Mouse (Mus musculus): ENCODE data around the gene Anks1.

Anks1 gene

DNA sequence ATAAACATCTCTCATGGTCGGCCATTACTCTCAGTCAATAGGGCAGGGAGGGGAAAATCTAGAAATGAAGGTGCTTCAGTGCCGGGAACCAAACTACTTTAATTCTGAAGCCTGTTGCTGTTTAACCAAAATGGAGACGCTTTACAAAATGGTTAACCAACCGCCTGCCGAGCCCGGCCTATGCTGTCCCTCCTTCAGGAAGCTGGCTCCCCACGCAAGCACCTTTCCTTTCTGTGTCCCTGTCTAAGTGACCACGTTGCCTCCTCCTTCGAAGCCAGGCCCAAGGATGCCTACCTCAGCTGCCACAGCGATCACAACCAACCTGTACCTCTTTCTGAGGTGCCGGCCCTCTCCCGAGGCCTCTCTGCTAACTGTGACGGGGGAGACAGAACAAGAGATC is 188.2 kb downstream of the Anks1 start:
- DNase-seq (ENCODE audit: low spot score) = no peak

DNA sequence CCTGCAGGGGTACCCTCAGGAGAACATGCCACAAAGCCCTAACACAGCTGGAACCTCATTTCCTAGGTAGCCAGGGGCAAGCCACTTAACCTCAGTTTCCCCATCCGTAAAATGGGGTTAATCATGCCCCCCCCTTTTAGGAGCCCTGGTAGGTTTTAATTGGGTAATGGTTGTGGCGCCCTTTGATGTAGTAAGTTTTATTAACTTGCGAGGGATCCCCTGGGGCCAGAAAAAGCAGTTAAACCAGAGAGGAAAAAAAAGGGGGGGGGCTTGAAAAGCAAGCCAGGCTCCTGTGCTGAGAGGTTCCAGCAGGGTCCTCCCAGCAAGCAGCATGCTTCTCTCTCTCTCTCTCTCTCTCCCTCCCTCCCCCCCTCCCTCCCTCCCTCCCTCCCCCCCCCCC is 190.0 kb downstream of the Anks1 start:
- no peak for DNase-seq (ENCODE audit: low spot score)

DNA sequence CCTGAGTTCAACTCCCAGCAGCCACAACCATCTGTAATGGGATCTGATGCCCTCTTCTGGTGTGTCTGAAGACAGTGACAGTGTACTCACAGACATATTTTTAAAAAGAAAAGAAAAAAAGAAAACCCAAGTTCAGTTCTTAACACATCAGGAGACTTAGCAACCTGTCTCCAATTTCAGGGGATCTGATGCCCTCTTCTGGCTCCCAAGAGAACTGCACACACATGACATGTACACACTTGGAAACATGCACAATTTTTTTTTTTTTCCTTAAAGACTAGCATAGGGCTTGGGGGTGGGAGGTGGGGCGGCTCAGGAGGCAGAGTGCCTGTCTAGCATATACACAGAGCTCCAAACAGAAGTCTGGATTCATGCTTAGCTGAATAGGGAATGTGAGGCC is 191.6 kb downstream of the Anks1 start:
- DNase-seq (ENCODE audit: low spot score) = no peak

DNA sequence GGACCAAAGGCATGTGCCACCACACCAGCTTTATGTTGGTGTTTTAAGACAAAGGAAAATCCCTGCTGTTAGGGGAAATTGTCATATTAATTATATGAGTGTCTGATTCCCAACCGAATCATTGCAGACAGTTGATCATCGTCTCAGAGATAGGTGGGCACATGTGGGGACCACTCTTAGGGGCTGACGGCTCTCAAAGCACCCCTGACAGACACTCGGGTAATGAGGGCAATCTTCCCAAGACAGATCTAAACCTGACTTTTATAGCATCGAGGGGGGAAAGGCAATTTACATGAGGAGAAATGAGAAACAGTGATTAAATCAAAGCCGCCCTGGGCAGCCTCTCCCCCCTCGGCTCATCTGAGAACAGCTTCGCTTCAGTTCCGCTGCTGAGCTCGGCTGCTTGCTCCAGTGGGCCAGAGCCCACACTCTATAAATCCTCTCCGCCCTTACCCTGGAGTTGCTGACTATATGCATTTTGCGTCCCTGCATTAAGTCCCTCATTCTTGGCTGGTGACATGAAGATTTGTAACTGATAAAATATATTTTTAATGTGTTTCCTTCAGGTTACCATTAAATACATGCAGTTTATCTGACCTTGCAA is 192.3 kb downstream of the Anks1 start:
- no peak for DNase-seq (ENCODE audit: low spot score)

DNA sequence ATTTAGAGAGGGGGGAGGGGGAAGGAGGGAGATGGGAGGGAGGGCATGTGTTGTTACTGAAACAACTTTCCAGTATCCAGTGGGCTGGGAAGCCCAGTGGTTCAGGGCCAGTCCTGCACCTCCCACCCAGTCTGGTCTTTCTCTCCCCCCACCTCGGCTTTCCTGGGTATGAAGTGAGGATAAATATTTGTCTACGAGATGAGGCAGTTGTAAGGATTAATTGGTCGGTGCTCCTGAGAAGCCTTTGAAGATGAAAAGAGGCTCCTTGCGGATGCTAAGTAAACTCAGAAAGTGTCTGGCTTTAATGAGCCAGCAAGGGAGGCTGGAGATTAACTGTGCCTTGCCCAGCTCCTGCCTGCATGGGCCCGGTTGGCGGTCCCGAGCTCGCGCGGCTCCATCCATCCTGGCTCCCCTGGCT is 192.8 kb downstream of the Anks1 start:
- DNase-seq (ENCODE audit: low spot score) = no peak

DNA sequence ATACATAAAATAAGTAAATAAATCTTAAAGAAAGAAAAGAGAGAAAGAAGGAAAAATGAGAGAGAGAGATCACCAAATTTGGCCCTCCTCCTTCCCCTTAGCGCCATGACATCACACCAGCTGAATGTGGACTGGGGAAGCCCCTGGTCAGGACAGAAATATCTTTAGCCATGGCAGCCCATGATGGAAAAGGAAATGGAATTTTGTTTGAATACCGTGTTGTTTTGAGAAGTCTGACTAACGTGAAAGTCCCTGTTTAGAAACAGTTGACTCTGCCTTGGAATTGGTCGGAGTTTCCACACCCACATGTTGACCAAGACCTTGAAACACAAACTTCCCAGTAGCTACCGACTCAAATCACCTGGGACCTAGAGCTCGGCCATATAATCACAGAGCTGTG is 195.3 kb downstream of the Anks1 start:
- no peak for DNase-seq (ENCODE audit: low spot score)

DNA sequence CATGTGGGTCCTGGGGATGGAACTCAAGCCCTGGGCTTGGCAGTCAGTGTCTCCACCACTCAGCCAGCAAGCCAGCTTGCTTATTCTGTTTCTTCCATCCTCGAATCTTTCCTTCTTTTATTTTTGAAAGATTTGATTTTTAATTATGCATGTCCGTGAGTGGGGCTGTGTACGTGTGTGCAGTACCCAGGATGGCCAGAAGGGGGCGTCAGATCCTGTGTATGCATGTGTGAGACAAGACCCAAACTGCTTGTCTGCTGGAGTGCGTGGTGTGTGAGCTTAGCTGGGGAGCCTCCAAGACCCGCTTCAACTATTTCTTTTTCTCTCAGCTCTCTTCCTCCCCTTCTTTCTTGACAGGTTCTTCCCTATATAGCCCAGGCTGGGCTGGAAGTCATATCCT is 197.2 kb downstream of the Anks1 start:
- no peak for DNase-seq (ENCODE audit: low spot score)

DNA sequence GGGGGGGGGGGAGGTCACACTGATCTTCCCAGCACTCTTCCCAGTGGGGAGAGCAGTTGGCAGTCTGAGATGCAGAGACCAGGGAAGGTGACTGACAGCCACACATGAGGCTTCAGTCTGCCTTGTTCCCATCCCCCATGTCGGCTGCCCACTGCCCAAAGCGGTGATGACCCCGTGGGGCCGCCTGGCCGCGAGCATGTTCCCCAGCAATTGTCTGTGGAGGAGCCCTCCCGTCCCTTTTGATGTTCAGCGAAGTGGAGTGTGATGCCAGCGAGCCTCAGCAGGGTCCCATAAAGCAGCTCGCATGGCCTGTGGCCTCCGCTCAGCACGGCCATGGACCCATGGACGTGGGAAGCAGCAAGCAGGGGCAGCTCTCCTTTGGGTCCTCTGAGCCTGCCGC is 198.2 kb downstream of the Anks1 start:
- DNase-seq (ENCODE audit: low spot score) = no peak

DNA sequence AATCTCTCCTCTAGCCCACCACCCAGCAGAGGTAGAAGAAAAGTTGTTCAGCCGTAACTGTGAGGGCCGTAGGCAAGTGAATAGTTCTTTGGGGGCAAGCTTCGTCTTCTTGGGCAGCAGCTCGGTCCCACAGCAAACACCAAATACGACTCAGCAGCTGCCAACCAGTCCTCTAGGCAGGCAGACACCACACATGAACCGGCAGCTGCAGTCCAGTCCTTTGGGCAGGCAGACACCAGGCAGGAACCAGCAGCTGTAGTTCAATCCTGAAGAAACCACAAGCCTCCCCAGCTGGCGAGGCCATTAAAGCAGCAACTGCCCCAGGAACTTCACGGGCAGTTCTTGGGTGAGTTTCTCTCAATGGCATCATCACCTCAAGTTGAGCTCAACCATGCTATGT is 203.2 kb downstream of the Anks1 start:
- DNase-seq (ENCODE audit: low spot score) = no peak
